Mouse (Mus musculus) thymus, adult 2 months (tissue): ENCODE data around the gene Sugct.

Source experiments
- CTCF ChIP-seq: fragments of 200-500 bp; IDR thresholded peaks from 2 replicates; pipeline ENCODE4 v1.5.1; 2012; ENCODE audit warnings: mild to moderate bottlenecking, control low read depth, low read length, moderate library complexity, borderline replicate concordance; ENCODE audit not compliant: control insufficient read depth, poor library complexity, insufficient read depth; ENCODE audit errors: extremely low read depth
- POLR2A ChIP-seq: fragments of 200-500 bp; IDR thresholded peaks from 2 replicates; pipeline ENCODE4 v1.6.1; 2012; ENCODE audit warnings: mild to moderate bottlenecking, low read length, control low read depth, moderate library complexity; ENCODE audit not compliant: control insufficient read depth, poor library complexity, insufficient read depth; ENCODE audit errors: extremely low read depth

- no peak for TF ChIP-seq CTCF
- no peak for TF ChIP-seq POLR2A
Measured at GRCm38 (mm10) chr13:17701322-17701721, 6.0 kb upstream of the Sugct start.
